Mouse (Mus musculus): ENCODE measurements around the gene Plcd1. TPM values are rescaled to one million over a fixed set of nuclear protein-coding genes. Genes with fewer than 3 reads are reported as not detected.

Plcd1 gene
- polyA plus RNA-seq, 1 experiment, result 2.6 TPM

DNA sequence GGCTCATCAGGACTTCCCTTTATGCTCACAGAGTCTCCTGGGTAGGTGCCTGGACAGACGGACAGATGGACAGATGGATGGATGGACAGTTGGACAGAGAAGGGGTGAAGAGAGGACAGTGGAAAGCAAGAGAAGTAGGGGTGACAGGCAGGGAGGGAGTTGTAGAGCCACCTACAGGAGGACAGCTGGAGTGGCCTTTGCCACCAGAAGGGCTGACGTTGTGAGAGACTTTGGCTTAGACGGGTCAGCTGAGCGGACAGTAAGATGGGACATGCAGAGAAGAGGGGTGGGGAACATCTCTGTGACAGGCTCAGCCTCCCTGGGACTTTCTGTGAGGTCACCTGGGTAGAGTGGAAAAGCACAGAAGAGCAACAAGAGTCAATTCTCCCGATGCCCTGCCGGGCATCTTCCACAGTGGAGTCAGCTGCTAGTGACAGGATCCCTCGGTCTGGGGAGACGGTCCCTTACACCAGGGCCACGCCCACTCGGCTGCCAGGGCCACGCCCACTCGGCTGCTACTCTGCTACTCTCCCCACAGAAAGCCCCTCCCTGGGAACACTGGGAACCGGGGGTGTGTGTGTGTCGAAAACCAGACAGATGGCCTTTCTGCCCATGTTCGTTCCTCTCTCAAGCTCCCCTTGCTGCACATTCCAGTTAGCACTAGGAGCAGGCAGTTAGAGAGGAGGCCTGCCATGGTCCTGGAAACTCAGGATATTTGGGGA is 7.0 kb upstream of the Plcd1 start:
- no peak for TF ChIP-seq CTCF (IDR thresholded peaks at IDR 0.05; ENCODE audit: control insufficient read depth, insufficient read depth, low read length)
- no peak for TF ChIP-seq POLR2A (IDR thresholded peaks at IDR 0.05; ENCODE audit: borderline replicate concordance, control insufficient read depth, low read depth, low read length)
- H3K4me3 ChIP-seq (replicated peaks; ENCODE audit: control insufficient read depth, low read depth, low read length), result no peak overlapping the region
- H3K27ac ChIP-seq (ENCODE audit: control insufficient read depth, insufficient read depth, low read depth, low read length, poor library complexity), result no peak overlapping the region
- H3K4me1 ChIP-seq (ENCODE audit: control insufficient read depth, insufficient read depth, low read length), result no peaks in the 10 kb centered on the region
- 25% methylated on average over 15 of the region's 15 CpGs for WGBS

DNA sequence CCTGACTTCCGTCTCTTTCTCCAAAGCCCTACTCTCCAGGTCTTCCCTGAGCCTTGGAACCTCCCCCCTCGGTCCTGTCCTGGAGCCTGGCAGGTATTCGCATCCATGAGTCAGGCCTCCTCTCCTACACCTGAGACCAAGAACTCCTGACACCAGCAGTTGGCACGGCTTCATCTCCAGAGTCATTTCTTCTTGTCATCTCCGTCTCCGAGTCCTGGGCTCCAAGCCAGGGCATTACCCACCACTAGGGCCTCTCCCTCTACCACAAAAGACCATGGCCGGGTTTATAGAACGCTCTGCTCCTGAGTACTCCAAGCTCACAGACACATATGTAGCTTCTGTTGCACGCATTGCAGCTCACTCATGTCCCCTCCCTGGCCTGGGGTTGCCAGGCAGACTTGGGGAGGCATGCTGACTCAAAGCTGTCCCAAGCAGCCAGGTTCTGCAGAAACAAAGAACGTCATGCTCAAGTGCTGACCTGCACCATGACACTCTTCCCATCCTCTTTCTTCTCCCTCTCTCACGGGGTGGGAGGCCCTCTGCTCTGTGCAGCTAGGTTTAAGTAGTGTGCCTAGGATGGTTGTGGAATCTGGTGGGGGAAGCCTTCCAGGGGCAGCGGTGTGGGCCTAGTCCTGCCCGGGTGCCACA is 1.3 kb upstream of the Plcd1 start:
- Histone ChIP-seq H3K27ac (ENCODE audit: control insufficient read depth, insufficient read depth, low read depth, low read length, poor library complexity) (no peak overlapping the region), H3K4me3 (replicated peaks; ENCODE audit: control insufficient read depth, low read depth, low read length) (no peak overlapping the region), H3K4me1 (ENCODE audit: control insufficient read depth, insufficient read depth, low read length) (no peaks in the 10 kb centered on the region)
- WGBS, result 66% methylated on average over 13 of the region's 13 CpGs
- no peak for TF ChIP-seq CTCF (IDR thresholded peaks at IDR 0.05; ENCODE audit: control insufficient read depth, insufficient read depth, low read length)
- no peak for TF ChIP-seq POLR2A (IDR thresholded peaks at IDR 0.05; ENCODE audit: borderline replicate concordance, control insufficient read depth, low read depth, low read length)

DNA sequence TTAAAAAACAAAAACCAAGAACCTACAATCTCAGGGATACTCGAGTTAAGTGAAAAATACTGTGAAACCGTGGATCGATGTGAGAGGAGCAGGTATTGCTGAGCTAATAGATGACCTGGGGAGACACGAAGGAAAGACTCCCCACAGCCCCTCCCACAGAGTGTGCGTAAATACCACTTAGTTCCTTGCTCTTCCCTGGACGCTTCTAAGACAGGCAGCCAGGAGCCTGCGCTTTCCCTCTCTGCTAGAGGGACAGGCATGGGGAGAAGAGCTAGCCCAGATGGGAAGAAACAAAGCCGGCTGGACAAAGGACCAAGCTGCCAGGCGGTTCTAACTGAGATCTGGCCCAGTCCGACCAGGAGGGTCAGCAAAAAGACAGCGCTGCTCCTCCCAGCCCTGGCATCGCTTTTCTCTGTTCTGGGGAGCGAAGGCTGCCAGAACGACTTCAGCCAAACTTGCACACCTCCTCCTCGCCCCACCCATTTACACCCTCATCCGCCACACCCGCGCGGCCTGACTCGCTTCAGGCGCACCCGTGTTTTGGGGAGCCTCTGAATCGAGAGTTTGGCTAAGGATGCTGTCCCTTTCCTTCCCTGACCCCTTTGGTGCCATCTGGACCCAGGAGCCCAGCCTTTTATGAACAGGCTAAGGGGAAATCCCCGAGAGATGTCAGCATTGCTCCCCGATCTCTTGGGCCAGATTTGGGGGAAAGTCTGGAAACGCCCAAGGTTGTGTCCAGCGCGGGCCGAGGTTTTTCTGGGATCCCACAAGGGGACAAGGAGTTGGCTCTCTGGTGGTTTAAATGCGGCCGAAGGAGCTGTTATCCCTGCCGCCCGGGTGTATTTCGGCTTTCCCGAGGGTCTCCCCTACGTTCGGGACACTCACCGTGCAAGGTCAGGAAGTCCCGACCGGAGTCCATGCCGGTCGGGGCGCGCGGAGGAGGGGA is 556 bp downstream of the Plcd1 start:
- Histone ChIP-seq H3K4me1 (ENCODE audit: control insufficient read depth, insufficient read depth, low read length) (no peaks in the 10 kb centered on the region), H3K27ac (ENCODE audit: control insufficient read depth, insufficient read depth, low read depth, low read length, poor library complexity) (no peak overlapping the region), H3K4me3 (replicated peaks; ENCODE audit: control insufficient read depth, low read depth, low read length) (no peak overlapping the region)
- 5% methylated on average over 45 of the region's 45 CpGs for WGBS
- TF ChIP-seq CTCF (IDR thresholded peaks at IDR 0.05; ENCODE audit: control insufficient read depth, insufficient read depth, low read length) (no peak), POLR2A (IDR thresholded peaks at IDR 0.05; ENCODE audit: borderline replicate concordance, control insufficient read depth, low read depth, low read length) (no peak)

DNA sequence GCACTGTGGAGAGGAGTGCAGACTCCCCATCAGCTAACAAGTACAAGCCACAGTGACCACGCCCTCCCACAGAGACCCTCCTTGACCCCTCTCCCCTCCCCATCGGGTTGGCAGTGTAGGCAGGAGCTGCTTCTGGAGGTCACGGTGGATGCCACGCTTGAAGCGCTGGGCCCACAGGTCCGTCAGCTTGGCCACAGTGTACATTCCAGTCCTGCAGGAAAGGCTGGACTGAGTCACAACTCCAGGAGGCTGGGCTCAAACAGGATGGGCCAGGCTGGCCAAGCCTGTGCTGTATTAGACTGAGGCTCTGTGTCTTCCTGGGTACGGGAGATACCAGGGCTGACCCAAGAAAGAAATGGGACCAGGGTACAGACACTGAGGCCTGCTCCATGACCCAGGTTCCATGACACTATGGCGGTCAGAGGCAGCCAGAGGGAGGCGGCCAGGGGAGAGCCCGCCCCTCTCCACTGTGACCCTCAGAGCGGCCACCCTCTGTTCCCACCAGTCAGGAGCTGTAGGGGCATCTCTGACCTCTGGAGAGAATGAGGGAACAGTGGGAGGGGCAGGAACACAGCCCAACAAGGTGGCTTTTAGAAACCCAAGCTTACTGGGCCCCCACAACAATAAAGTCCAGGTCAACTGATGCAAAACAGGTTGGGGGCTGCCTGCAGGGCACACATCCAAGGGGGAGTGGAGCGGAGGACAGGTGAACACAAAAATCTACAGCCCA is 1.6 kb downstream of the Plcd1 start:
- Histone ChIP-seq H3K27ac (ENCODE audit: control insufficient read depth, insufficient read depth, low read depth, low read length, poor library complexity) (no peak overlapping the region), H3K4me3 (replicated peaks; ENCODE audit: control insufficient read depth, low read depth, low read length) (no peak overlapping the region), H3K4me1 (ENCODE audit: control insufficient read depth, insufficient read depth, low read length) (no peaks in the 10 kb centered on the region)
- no peak for TF ChIP-seq CTCF (IDR thresholded peaks at IDR 0.05; ENCODE audit: control insufficient read depth, insufficient read depth, low read length)
- no peak for TF ChIP-seq POLR2A (IDR thresholded peaks at IDR 0.05; ENCODE audit: borderline replicate concordance, control insufficient read depth, low read depth, low read length)
- WGBS, result 68% methylated on average over 12 of the region's 12 CpGs

DNA sequence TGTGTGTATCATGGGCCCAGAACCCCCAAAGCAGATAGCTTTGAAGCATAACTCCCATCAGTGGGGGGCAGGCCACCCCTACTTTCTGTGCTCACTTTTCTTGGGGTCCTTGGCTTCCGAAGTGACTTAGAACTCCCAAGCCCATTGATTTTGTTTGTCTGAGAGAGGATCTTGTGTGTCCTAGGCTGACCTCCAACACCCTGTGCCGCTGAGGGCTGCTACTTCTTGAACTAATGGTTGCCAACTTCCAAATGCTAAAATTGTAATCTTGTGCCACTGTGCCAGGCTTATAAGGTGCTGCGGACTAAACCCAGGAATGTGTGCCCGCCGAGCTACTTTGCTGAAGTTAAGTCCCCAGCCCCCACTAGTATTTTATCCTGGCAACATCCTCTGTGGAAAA is 2.8 kb downstream of the Plcd1 start:
- TF ChIP-seq CTCF (IDR thresholded peaks at IDR 0.05; ENCODE audit: control insufficient read depth, insufficient read depth, low read length) (no peak), POLR2A (IDR thresholded peaks at IDR 0.05; ENCODE audit: borderline replicate concordance, control insufficient read depth, low read depth, low read length) (no peak)
- Histone ChIP-seq H3K27ac (ENCODE audit: control insufficient read depth, insufficient read depth, low read depth, low read length, poor library complexity) (no peak overlapping the region), H3K4me3 (replicated peaks; ENCODE audit: control insufficient read depth, low read depth, low read length) (no peak overlapping the region), H3K4me1 (ENCODE audit: control insufficient read depth, insufficient read depth, low read length) (no peaks in the 10 kb centered on the region)
- 87% methylated on average over 5 of the region's 5 CpGs for WGBS

DNA sequence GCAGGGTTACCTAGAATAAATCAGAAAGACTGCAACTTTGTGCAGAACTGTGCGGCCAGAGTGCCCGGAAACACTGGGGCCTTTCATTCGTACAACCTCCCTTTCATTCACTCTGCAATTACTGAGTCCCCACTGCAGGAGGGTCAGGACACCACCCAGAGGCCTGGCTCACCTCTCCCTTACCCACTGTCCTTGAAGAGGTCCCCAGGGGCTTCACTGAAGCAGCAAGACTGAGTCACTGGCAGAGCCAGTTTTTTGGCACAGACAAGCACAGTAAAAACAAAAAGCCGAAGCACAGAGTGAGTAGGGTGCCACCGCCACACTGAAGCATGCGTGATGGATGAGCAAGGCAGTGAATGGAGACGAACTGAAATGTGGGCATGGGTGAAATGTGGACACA is 3.9 kb downstream of the Plcd1 start:
- Histone ChIP-seq H3K27ac (ENCODE audit: control insufficient read depth, insufficient read depth, low read depth, low read length, poor library complexity) (no peak overlapping the region), H3K4me3 (replicated peaks; ENCODE audit: control insufficient read depth, low read depth, low read length) (no peak overlapping the region), H3K4me1 (ENCODE audit: control insufficient read depth, insufficient read depth, low read length) (no peaks in the 10 kb centered on the region)
- 76% methylated on average over 7 of the region's 7 CpGs for WGBS
- TF ChIP-seq CTCF (IDR thresholded peaks at IDR 0.05; ENCODE audit: control insufficient read depth, insufficient read depth, low read length), result no peak
- no peak for TF ChIP-seq POLR2A (IDR thresholded peaks at IDR 0.05; ENCODE audit: borderline replicate concordance, control insufficient read depth, low read depth, low read length)

DNA sequence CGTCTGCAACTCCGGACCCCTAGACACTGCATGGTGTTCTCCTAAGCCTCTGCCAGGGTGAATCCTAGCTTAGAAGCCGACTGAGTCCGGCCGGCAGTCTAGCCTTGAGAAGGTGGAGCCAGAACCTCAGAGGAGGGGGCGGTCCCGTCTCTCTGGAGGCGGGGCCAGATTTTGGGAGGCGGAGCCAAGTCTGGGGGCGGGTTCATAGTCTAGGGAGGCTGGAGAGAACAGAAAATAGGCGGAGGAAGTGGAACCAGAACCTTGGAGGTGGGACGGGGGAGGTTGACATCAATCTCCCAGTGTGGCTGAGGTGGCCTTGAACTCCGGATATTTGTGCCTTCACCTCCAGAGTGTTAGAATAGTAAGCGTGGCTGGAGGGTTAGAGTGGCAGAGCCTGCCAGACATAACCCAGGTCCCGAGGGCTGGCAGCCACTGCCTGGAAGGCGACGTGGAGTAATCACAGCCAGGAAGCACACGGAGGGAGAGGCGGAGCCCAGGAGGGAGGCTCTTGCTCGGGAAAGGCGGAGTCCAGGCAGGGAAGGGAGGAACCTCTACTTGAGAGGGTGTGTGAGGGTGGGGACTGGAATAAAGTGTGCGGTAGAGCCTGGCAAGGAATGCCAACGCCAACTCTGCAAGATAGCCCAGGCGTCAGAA is 5.0 kb downstream of the Plcd1 start:
- peak overlapping the region; percentile 57 for H3K4me3 ChIP-seq (replicated peaks; ENCODE audit: control insufficient read depth, low read depth, low read length)
- no peaks in the 10 kb centered on the region for H3K4me1 ChIP-seq (ENCODE audit: control insufficient read depth, insufficient read depth, low read length)
- peak; percentile 24; the same call in 1 of the 2 replicates for TF ChIP-seq POLR2A (IDR thresholded peaks at IDR 0.05; ENCODE audit: borderline replicate concordance, control insufficient read depth, low read depth, low read length)
- TF ChIP-seq CTCF (IDR thresholded peaks at IDR 0.05; ENCODE audit: control insufficient read depth, insufficient read depth, low read length), result no peak
- no peak overlapping the region for H3K27ac ChIP-seq (ENCODE audit: control insufficient read depth, insufficient read depth, low read depth, low read length, poor library complexity)
- 2% methylated on average over 24 of the region's 24 CpGs for WGBS
